Mouse (Mus musculus): Measurements from ENCODE around the gene Bet1l.

Bet1l gene

DNA sequence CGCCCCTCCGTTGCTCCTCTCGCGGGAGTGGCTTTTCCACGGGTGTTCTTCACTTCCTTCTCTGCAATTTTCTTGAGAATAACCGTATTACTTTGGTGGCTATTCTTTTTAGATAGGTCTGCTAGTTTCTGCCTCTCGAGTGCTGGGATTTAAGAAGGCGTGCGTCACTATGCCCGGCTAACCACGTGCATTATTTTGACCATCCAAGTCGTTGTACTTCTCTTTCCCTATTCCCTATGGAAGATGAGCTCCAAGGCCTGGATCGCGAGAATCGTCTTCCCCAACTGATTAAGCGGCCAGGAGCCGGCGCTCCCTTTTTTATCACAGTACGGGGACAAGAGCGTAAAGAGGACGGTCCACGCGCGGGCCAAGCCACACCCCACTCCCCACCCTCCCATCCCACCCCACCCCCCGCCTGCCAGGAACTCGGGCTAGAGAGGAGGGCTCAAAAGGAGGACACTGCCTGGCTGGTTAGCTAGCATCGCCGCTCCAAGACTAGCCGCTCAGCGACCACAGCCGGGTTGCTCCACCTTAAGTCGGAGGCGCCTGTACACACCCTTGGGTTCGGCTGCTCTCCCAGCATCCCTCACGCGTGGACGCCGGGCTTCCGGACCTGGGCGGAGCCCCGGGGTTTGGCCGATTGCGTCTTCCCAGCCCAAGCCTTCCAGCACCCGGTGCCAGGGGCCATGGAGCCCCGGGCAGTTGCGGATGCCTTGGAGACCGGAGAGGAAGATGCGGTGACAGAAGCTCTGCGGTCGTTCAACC lies 410 bp downstream of the Bet1l start, which contains the start of gene Ric8a:
TSS of gene Ric8a (plus strand) at position 173 of the 765 bp plus-strand sequence.
- peak; percentile 91 for DNase-seq

DNA sequence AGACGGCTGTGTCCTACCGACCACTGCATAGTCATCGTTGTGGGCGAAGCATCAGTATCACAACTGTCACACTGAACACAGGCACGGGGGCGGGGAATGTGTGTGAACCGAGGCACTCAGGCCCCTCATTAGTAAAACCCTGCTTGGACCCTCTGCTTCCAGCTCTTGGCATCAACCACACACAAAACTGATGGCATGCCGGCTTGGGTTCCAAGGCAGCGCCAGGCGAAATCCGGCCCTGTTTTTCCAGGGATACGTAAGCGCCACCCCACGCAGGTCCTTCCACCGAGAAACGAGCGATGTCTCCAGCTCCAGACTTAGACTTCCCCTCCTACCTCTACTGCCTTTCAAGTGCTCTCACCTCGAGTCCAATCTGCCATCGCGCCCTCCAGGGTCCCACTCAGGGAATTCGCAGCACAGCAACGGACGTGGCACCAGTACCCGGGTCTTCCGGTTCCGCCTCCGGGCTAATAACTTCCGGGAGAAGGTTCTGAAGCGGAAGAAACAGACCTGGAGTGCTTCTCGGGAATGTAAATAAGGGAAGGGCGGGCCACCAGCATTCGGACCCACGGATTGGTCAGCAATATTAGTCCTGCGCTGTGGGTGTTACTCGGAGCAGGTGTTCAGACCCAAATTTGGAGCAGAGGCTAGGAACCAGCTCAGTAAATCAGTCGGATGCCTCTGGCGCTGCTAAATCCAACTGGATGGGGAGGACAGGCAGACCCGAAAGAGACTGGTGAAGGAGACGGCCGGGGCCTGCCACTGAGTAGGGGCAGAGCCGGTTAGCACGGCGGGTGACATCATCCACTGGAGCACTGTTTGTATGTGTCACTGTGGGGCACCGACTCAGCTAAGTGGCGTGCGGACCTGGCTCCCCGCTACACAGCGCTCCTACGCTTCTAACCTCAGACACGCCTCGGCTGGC lies 1.3 kb downstream of the Bet1l start, which contains the start of gene Gm45785:
TSS of gene Gm45785 (minus strand) at position 472 of the 925 bp plus-strand sequence.
- peak; percentile 93 for DNase-seq

DNA sequence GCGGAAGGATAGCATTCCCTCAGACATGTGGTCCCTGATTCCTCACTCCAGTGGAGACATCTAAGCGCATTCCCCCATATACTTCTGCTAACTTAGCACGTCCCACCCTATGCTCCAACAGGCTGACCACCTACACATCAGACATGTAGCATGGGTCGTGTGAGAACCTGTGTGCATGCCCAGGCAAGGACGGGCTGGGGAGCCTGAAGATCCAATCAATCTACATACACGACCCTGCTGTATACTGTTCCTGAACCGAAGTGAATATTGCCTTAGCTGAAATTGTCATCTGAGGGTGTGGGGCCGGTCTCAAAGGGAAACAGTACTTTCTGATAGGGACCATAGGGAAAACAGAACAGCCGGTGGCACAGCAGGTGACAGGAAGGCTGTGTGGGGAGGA lies 2.2 kb downstream of the Bet1l start:
- no peak for DNase-seq

DNA sequence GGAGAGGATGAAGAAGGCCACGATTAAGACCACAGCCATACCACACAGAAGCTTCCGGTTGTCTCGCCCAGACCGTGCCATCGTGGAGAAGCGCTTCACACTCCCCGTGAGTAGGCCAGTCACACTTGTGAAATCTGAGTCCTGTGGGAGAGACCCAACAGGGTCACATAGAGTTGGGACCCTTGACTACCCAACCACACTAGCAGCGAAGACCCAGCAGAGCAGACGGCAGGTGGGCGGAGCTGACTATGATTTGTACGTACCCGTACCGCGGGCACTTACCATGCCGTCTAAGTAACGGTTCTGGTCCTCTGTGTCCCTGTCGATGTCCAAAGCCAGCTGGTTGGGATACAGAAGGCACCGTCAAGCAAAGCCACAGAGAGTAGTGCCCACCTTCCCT lies 2.9 kb downstream of the Bet1l start:
- no peak for DNase-seq

DNA sequence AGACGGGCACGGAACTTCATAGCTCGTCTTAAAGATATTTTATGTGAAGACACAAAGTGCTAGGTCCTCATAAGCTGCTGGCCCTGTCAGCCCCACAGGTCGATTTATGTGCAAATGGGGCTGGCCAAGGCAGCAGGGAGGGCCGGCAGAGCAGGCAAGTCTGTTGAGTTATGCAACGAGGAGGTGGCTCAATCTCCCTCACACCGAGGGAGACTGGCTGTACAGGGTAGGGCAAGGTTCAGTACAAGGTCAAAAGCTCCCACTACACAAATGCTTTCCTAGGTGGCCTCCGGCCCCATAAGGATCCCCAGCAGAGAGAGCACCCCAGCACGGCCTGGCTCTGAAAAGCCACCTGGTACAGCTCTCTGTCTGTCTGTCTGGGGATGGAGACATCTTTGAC lies 4.0 kb downstream of the Bet1l start:
- DNase-seq: no peak

DNA sequence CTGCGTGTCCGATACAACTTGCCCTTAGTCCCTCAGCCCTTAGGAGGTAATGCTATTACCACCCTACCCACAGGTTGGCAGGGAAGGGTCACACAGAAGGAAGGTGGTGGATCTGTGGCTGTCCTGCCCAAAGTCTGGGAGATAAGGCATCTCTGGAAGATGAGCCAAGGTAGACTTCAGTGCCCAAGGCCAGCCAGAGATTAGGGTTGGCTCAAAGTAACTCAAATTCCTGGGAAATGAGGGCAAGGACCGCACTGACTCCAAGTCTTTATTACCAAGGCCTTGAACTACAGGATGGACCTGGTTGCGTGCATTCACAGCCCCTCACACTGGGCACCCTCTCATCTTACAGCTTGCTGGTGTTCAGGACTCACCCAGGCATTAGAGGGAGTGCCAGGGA lies 5.5 kb downstream of the Bet1l start:
- no peak for DNase-seq

DNA sequence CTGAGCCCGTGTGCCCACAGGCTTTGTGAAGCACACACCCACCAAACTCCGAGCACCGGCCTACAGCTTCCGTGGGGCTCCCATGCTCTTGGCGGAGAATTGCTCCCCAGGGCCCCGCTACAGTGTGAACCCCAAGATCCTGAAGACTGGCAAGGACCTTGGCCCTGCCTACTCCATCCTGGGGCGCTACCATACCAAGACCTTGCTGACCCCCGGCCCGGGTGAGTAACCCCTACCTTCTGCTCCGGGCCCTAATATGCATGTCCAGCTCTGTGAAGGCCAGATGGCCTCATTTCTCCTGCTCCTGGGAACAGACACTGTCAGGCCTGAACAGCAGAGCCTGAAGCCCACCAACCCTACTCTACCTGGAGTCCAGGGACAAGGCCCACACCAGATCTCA lies 8.8 kb downstream of the Bet1l start:
- no peak for DNase-seq

DNA sequence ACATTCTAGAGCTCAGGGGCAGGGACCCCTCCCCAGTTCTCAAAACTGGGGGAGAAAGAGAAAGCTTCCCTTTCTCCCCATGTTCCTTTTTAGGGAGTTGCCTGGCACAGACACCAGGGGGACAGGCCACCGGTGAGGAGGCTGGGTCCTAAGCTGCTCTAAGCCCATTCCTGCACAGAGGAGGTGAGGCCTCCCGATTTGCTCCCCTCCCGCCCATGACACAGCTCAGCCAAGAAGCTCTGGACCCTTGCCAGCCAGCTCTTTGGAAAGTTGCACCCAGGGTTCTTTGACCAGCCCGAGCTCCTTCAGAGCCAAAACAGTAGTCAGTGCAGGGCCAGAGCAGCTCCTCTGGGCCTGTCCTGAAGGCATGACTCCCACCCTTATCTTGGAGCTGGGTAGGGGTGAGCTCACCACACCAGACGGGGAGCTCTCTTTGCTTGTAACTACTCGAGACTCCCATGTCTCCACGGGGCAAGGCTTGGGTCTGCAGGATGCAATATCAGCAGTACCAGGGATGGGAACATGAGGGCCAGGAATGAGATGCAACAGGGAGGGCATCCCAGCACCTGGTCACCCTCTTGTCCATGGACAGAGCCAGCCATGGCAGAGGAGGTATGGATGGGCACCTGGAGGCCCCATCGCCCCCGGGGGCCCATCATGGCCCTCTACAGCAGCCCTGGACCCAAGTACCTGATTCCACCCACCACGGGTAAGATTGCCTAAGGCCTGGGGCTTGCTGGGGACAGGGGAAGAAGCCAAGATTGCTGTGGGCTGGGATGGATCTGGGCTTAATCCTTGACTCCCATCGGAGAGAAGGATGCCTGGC lies 9.4 kb downstream of the Bet1l start, which contains the start of gene Odf3:
TSS of gene Odf3 (plus strand) at position 51 of the 826 bp plus-strand sequence.
- no peak for DNase-seq

DNA sequence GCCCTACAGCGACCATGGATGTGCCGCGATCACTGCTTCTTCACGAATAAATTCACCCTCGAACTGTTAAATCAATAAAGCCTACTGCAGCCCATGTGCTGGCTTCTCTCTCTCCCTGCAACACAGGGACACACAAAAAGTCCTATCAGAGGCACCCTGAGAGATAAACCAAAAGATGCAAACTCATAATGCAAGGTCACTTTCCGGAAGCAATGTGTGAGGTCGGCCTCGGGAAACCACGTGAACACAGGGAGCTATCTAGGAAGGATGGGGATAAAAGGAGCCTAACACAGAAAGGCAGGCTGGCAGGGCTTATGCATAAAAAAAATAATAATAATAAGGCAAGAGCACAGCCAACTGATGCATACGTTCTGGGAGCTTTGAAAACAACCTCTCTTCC lies 10.7 kb downstream of the Bet1l start:
- DNase-seq: no peak

DNA sequence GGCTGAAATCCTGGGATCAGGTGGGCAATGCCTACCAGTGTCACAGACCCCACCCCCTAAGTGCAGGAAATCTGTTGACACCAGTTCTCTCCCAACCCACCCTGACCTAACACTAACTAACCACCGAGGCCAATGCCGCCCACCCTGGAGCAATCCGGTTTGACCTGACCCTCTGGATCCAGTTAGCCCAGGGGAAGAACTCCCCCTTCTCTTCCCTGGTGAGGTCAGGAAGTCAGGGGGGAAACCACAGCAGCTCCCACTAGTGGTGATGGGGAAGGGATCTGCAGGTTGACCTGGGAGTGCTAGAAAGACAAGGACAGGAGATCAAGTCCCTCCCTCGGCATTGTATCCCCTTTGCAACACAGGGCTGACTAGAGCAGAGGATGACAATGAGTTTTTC lies 11.7 kb downstream of the Bet1l start:
- no peak for DNase-seq

DNA sequence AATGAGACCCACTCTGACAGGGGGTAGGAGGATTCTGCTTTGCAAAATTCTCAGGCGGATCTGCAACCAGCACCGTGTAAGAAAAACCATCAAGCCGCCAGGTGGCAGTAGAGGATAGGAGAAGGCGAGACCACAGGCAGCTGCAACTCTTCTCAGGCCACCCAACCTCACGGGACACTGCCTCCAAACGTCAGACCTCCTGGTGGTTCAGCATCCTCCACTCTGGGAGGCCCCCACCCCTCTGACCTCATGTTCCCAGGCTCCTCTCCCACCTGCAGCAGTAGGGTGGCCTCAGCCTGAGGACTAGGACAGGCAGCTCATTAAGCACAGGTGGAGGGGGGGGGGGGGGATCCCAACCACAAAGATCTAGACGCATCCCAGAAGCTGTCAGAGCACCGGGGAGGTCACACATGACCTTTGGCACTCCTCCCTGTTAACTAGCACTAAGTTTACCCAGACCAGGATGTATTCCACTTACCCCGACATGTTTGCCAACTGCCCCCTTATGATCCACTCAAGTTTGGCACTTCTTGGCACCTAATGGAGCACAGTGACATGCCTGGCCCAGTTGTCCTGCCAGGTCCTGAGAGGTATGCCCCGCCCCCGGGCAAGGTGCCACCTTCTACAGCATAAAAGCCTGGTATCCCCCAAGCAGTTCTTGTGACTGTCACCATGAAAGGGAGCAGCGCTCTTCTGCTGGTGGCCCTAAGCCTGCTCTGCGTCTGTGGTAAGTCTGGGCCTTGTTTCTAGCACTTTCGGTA lies 12.3 kb downstream of the Bet1l start, which contains the start of gene Scgb1c1:
TSS of gene Scgb1c1 (plus strand) at position 643 of the 761 bp plus-strand sequence.
- peak; percentile 75 for DNase-seq

DNA sequence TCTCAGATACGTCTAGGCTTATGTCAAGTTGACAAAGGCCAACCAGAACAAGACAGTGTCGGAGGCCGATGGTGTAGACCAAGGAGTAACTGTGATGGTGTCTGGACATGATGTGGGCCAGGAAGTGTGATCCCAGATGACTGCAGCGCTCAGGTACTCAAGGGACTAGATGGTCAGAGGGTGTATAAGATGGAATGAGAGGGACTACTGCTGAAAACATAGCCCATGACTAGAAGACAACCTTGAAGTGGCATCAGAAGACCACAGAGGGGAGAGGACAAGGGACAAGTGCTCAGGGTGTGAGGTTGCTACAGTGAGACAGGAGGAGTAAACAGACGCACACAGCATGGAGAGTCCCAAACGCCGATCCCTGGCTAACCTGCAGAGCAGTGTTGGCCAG lies 13.6 kb downstream of the Bet1l start:
- no peak for DNase-seq

DNA sequence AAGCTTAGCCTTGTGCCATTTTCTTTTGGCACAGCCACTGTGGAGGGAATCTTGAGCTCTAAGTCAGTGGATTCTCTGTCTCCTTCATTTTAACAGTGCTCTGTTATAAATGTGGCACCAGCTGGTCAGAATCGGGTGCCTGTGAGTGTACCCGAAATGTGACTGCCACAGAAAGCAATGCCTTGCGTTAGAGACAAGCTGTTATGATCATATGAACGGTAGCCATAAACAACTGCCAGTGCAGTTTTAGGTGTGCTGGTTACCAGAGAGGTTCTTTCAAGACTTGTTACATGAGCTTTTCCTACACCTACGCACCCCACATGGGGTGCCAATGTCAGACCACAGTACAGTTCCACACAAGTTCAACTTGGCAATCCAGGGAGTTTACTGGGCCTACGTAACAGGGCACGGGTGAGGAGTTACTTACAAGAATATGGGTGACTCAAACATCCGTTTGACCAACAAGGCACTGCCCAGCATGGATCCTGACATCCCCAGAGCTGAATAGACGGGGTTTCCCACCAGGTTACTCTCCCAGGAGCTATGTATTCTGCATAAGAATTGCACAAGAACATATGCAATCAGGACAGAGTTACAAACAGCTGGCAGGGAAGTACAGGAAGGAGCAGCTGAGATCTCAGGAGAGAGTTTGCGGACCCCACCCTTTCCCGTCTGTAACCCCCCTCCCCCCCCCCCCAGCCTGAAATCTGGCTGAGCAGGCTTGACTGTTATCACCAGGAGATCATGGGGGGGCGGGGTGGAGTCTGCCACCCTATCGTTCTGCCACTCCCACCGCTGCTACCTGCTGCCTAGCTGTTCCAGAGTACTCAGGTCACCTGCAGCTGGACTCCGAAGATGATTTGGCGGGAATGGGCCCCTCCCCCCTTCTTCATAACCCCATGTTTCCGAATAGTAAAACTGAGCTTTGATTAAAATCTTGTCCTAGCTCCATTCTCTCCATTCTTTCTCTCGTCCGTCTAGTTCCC lies 16.3 kb downstream of the Bet1l start:
- peak; percentile 52 for DNase-seq

DNA sequence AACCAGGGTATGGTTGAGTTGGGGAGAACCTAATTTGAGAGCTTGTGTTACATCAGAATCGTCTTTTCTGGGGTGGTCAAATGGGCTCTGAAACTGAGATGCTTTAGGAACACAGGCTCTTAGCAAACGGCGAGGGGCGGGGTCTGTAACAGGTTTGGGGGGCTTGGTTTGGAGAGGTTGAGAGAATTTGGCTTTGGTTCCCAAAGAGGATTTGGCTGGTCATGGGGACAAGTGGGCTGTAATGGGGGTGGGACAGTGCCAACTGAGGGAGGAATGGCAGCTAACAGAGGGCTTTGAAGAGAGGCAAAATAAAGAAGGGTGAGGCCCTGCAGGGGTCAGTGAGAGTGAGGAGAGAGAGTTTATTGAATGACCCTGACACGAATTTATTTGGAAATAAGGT lies 17.8 kb downstream of the Bet1l start:
- DNase-seq: no peak

DNA sequence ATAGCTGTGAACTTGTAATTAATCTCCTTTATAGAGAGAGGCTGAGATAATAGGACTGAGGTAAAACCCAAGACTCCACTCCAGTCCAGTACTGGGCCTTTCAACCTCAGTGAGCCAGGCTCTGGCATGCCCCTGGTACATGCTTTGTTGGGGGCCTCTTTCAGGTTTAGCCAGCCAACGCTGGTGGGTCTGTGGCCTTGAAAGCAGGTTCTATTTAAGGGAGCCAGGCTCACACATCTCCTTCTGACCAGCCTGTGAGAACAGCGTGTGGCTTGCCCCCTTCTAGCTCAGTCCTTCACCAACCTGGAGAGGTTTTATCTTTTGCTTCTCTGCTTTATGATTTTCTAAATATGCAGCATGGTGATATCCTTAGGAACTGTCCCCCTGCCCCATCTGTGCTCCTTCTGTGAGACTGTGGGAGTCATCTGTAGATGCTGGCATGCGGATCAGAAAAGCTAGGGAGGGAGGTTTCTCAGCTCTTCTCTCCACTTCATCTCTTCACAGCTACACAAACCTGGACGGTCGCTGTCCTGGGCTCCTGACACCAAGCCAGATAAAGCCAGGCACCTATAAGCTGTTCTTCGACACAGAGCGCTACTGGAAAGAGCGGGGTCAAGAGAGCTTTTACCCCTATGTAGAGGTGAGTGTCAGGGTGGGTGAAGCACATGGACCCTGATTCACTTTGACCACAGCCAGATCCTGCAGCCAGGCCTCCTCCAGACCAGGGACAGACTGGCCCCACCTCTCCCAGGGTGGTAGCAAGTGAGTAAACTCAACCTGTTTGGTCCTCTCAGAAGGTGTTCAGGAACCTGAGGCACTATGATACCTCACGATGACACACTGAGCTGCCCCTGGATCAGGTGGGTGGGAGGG lies 20.9 kb downstream of the Bet1l start:
- peak; percentile 82 for DNase-seq

DNA sequence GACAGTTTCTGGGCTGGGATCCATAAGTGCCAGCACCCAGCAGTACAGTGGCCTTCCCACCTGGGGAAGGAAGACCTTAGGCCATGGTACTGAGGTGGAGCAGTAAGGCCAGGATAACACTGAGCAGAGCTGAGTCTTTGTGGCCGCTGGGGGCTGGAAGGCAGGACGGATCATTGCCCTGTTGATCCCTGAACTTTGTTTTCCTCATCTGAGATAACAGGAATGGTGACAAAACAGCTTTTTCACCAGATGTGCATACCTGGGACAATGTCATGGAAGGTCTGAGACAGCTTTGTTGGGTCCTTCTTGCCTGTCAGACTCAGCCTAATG lies 21.7 kb downstream of the Bet1l start:
- no peak for DNase-seq

DNA sequence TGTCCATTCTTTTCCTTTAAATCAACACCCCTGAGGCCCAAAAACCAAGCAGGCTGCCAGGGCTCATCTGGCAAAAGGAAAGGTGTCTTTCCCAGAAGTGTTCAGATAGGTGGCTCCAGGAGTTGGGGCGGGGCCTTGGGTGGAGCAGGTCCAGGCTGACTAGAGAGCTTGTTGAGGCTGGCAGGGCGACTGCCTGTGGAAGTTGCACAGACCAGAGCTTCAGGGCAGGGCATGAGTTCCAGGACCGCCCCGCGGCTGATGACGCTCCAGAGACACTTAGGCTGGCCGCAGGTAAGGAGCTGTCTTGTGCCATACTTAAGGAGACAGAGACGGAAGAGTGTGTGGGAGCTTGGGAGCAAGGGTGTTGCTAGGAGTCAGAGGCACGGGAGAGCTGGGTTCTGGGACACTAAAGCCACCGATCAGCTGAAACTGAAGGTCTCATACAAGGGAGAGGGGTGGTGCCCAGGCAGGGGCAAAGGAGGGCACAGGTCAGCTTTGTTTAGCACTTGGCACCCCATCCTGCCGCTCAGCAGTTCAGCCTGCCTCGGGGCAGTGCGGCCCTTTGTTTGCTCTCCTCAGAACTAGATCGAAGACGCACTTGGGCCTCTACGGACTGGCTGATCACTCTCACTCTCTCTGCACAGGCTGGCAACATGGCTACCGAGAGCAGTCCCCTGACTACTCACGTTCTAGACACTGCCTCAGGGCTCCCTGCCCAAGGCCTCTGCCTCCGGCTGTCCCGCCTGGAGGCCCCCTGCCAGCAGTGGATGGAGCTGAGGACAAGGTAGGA lies 22.2 kb downstream of the Bet1l start, which contains the start of gene Urah:
TSS of gene Urah (plus strand) at position 51 of the 790 bp plus-strand sequence.
- no peak for DNase-seq

DNA sequence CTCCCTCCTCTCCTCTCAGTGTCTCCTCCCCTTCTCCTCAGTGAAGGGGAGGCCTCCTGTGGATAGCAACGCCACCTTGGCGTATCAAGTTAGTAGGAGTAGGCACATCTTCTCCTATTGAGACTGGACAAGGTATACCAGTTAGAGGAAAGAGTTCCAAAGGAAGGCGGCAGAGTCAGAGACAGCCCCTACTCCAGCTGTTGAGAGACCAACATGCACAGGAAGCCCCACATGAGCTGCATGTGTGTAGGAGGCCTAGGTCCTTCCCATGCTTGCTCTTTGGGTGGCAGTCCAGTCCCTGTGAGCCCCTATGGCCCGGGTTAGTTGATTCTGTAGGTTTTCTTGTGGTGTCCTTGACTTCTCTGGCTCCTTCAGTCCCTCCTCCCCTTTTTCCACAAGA lies 24.0 kb downstream of the Bet1l start:
- no peak for DNase-seq

DNA sequence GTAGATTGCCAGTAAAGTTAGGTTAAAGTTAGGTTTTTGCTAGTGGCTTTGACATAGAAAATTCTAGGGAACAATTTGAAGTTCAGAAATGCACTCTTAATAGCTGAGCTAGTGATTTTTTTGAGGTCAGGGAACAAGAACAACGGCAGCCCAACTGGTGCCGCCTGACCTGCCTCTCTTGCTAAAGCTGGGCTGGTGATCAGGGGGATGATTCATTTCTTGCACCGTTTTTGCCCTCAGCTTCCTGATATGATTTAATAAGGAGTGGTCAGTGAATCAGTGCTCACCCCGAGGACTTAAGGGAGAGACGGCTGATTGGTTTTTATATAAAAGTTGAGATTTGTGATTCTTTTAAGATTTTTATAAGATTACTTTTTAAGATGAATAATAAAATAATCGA lies 25.9 kb downstream of the Bet1l start:
- DNase-seq: no peak
